Mouse (Mus musculus): ENCODE data around the gene Ccdc83. TPM values are rescaled to one million over a fixed set of nuclear protein-coding genes. Genes with fewer than 3 reads are reported as not detected.

Ccdc83 gene
- polyA plus RNA-seq, 1 experiment: 0.11 TPM

DNA sequence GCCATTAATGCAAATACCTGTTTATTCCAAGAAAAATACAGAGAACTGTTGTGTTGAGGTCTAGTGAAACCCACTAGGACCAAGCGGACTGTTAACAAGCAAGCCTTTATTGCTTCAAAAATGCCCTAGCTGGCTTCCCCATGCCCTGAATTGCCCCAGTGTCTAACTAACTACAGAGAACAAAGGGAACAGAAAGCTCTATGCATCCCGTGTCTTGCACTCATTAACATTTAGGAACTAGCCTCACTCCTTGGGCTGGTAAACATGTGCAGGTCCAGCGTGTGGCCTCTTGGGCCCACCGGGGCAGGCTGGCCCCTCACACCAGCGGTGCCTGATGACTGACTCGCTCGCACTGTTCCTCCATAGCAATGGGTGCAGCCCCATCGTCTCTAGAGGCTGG is 49.1 kb downstream of the Ccdc83 start:
- TF ChIP-seq GATA1 (IDR thresholded peaks at IDR 0.05; ENCODE audit: low read length): no peak

DNA sequence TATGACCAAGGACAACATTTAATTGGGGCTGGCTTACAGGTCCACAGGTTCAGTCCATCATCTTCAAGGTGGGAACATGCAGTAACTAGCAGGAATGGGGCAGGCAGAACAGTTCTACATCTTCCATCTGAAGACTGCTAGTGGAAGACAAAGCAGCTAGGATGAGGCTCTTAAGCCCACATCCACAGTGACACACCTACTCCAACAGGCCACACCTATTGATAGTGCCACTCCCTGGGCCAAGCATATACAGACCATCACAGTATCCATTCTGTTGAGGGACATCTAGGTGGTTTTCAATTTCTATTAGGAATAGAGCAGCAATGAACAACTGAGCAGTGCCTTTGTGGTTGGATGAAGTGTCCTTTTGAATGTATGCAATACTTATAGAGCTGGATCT is 54.6 kb downstream of the Ccdc83 start:
- no peak for TF ChIP-seq GATA1 (IDR thresholded peaks at IDR 0.05; ENCODE audit: low read length)

GRCm38 (mm10) chr7:90210116-90210515 is 55.5 kb downstream of the Ccdc83 start:
- TF ChIP-seq GATA1 (IDR thresholded peaks at IDR 0.05; ENCODE audit: low read length): no peak

- no peak for TF ChIP-seq GATA1 (IDR thresholded peaks at IDR 0.05; ENCODE audit: low read length)
Observed at GRCm38 (mm10) chr7:90203914-90204313, 61.7 kb downstream of the Ccdc83 start.

GRCm38 (mm10) chr7:90201877-90202465 is 63.6 kb downstream of the Ccdc83 start:
- no peak for TF ChIP-seq GATA1 (IDR thresholded peaks at IDR 0.05; ENCODE audit: low read length)

GRCm38 (mm10) chr7:90200251-90200650 is 65.3 kb downstream of the Ccdc83 start:
- no peak for TF ChIP-seq GATA1 (IDR thresholded peaks at IDR 0.05; ENCODE audit: low read length)

DNA sequence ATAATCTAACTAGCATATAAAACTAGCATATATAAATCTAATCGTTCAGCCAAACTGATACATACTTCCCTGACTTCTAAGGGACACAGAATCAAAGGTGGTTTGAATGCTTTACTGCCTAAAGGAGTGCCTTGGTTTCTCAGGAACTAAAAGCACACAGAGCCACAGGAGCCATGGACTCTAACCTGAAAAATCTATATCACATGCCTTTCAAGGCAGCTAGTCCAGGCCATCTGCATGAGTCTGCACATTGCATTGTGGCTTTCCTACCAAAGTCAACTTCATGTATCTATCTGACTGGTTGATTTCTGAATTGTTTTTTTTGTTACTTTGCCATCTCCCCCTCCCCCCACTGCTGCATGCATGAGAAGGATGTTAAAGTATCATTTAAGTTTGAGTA is 84.9 kb downstream of the Ccdc83 start:
- no peak for TF ChIP-seq GATA1 (IDR thresholded peaks at IDR 0.05; ENCODE audit: low read length)

DNA sequence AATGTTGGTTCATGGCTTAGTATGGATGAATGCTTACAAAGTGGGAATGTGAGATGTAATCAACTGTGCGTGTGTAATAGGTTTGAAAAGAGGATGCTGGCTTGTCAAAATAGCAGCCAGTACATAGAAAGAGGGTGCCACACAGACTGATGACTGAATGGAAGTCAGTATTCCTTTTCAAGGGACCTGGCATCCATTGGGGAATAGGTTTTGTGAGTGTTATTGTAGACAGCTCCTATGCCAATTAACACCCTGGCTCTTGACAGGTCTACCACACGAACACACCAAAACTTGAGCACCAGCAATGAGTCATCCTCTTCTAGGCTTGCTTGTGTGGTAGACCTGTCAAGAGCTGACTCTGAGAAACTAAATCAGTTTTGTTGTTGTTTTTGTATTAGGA is 90.0 kb downstream of the Ccdc83 start:
- TF ChIP-seq GATA1 (IDR thresholded peaks at IDR 0.05; ENCODE audit: low read length): no peak

Other genes with a start within 250 kb of the Ccdc83 start
- 130 and 146 TPM in 2 replicates for gene Picalm, start 135.6 kb downstream of the Ccdc83 start, polyA plus RNA-seq (2012)
- gene Sytl2, start 36.5 kb upstream of the Ccdc83 start, polyA plus RNA-seq (2012): not detected in 2 replicates
- not detected in 2 replicates for gene Ccdc89, start 160.8 kb upstream of the Ccdc83 start, polyA plus RNA-seq (2012)
- 152 and 222 TPM in 2 replicates for gene Crebzf, start 177.0 kb upstream of the Ccdc83 start, polyA plus RNA-seq (2012)
- 79.2 and 145 TPM in 2 replicates for gene Tmem126a, start 191.5 kb upstream of the Ccdc83 start, polyA plus RNA-seq (2012)
- 4.8 and 4.9 TPM in 2 replicates for gene Tmem126b, start 210.2 kb upstream of the Ccdc83 start, polyA plus RNA-seq (2012)
- gene Dlg2, start 210.9 kb upstream of the Ccdc83 start, polyA plus RNA-seq (2012): not detected in 2 replicates